Mouse (Mus musculus): ENCODE measurements around the gene Tie1. TPM values are rescaled to one million over a fixed set of nuclear protein-coding genes. Genes with fewer than 3 reads are reported as not detected.

Gene Tie1
- total RNA-seq, 2 experiments from 2014 or later = 10.9 to 13.3 TPM

- no peak for DNase-seq (ENCODE audit: low spot score in 2 of 2)
These were observed 12.9 kb downstream of the Tie1 start for GRCm38 (mm10) chr4:118476773-118477530.

DNA sequence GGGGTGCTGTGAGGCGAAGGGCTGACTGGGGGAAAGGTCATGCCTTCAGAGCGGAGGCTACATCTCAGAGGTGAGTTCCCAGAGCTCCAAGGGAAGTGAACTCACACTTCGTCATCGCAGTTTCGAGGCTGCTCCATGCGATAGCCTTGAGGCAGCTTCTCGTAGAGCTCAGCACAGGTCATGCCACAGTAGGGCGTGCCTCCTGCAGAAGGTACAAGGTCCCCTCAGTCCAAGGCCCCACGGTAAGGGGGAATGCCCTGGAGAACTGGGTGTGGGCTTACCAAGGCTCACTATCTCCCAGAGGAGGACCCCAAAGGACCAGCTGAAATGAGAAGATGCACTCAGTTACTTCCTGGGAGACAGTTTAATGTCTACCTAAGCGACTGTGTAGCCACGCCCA lies 17.2 kb downstream of the Tie1 start:
- DNase-seq (ENCODE audit: low spot score in 2 of 2) = no peak

- no peak for DNase-seq (ENCODE audit: low spot score in 2 of 2)
These were observed 18.6 kb downstream of the Tie1 start for GRCm38 (mm10) chr4:118471281-118471680.

- DNase-seq (ENCODE audit: low spot score in 2 of 2) = no peak
These were observed 24.1 kb downstream of the Tie1 start for GRCm38 (mm10) chr4:118465697-118466163.

DNA sequence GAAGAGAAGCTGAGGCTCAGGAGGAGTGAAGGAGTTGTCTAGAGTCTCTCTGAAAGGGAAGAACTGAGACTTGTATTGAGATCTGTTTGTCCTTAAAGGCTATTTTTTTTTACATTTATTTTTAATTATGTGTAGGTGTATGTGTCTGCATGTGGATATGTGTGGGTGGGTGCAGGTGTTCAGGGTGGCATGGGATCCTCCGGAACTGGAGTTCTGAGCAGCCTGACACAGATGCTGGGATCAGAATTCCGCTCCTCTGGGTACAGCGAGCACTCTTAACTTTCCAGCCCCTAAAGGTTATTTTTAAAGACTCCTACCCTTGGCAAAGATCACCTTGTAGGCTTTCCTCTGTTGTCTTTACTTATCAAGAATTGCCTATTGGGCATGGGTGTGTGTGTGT lies 24.9 kb downstream of the Tie1 start:
- DNase-seq (ENCODE audit: low spot score in 2 of 2) = no peak

DNA sequence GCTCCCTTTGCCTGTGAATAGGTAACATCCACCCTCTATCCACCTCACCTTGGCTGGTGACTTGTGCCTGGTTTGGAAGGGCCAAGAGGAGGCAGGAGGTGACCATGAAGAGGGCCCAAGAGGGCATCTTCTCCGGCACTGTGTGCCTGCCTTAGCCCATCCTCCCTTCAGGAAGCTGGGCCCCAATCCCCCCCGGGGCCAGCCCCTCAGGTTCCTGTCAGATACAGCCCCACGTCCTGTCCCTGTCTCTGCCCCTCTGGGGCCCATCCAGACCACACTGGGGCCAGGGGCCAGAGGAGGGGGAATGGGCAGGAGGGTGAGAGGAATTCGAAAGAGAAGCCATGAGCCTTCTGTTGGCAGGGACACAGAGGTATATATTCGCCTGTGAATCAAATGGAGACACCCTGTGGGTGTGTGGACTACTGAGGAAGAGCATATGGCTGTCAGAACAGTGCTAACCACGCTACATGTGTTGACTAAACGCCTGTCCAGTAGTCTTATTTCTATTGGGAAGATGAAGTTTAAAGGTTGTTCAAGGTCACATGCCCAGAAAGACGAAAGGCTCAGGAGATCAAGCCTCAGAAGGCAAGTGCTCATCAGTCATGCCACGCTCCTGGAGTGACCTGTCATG lies 32.4 kb downstream of the Tie1 start, which contains the start of gene Mpl:
TSS of gene Mpl (minus strand) at position 169 of the 631 bp plus-strand sequence.
- no peak for DNase-seq (ENCODE audit: low spot score in 2 of 2)

GRCm38 (mm10) chr4:118446415-118447153 lies 43.3 kb downstream of the Tie1 start:
- DNase-seq (ENCODE audit: low spot score in 2 of 2) = no peak

- DNase-seq (ENCODE audit: low spot score in 2 of 2) = no peak
These were observed 44.0 kb downstream of the Tie1 start for GRCm38 (mm10) chr4:118445781-118446414.

DNA sequence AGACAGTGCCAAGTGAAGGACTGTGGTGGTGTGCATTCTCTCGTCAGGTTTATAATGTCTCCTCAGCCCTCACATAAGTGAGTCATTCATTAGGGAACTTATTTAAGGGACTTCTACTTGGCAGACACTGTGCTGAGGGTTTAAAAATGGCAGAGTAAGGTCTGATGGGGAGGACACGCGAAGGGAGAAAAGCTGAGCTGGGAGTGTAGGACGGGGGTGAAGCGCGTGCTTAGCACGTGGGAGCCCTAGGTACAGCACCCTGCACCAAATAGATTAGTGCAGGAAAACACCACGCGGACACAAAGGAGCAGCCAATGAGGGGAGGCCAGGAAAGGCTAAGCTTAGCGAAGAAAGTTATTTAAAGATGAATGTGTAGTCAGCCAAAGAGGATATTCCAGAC lies 44.8 kb downstream of the Tie1 start:
- DNase-seq (ENCODE audit: low spot score in 2 of 2) = no peak

- no peak for DNase-seq (ENCODE audit: low spot score in 2 of 2)
These were observed 52.0 kb downstream of the Tie1 start for GRCm38 (mm10) chr4:118437829-118438253.

DNA sequence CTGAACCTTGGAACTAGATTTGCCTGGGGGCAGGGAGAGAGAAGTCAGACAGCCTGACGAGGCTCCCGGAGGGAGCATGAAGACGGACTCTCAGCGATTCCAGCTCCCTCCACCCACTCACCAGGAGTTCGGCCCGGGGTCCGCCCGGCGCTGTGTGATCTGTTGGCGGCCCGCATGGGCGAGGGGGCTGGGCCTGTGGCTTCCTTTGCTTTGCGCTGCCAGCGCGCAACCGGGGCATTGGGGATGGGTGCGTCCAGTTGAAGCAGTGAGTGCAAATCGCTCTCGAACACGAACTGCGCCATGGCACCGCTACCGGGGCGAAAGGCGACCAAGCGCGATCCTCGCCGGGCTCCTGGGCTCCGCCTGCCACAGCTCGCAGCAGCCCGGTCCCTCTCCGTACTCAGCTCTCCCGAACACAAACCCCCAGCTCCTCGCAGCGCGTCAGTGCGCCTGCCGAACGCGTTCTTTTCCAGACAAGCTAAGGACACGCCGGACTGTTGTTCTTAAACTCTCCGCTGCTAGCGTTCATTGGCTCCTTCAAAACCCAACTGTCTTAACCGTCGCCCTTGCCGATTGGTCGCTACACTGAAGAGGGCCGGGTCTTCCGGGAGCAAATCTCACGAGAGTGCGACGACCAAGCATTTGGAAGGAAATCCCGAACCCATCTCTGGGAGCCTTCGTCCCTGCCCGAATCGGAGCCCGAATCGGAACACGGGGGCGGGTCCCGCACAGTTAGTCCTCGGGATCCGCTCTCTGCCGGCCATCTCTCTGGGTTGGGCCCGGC lies 52.8 kb downstream of the Tie1 start, which contains the start of gene Cdc20:
TSS of gene Cdc20 (minus strand) at position 533 of the 784 bp plus-strand sequence.
- DNase-seq (ENCODE audit: low spot score in 2 of 2) = peak; percentile 91 to 94

- no peak for DNase-seq (ENCODE audit: low spot score in 2 of 2)
These were observed 57.5 kb downstream of the Tie1 start for GRCm38 (mm10) chr4:118432332-118432731.

DNA sequence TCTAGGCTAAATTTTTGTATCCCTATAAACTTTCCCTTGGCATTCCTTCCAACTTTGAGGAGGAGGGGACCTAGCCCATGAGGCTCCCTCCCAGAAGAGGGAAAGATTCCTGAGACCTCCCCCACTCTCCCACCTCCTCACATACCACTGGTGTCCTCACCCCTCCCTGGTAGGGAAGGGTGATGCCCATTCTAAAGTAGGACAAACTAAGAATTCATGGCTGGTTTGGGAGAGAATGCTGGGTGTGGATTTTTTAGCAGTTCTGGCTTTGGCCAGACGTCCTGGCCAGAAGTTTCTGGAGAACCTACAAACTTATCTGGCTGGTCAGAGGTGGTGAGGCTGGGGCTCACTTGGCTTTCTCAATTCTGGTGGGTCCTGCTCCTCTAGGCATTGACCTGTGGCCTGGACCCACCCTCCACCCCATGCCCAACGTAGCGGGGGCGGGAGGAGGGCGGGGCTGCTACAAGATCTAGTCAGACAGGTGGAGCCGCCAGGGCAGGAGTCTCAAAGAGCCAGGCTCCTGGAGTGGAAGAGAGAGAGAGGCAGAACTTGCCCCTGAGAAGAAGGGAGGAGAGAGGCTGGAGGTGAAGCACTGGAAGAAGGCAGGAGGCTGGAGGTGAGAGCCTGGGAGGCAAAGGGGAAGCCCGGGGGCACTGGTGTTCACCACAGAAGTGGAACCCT lies 60.5 kb downstream of the Tie1 start:
- no peak for DNase-seq (ENCODE audit: low spot score in 2 of 2)

- no peak for DNase-seq (ENCODE audit: low spot score in 2 of 2)
These were observed 61.2 kb downstream of the Tie1 start for GRCm38 (mm10) chr4:118428531-118429214.

DNA sequence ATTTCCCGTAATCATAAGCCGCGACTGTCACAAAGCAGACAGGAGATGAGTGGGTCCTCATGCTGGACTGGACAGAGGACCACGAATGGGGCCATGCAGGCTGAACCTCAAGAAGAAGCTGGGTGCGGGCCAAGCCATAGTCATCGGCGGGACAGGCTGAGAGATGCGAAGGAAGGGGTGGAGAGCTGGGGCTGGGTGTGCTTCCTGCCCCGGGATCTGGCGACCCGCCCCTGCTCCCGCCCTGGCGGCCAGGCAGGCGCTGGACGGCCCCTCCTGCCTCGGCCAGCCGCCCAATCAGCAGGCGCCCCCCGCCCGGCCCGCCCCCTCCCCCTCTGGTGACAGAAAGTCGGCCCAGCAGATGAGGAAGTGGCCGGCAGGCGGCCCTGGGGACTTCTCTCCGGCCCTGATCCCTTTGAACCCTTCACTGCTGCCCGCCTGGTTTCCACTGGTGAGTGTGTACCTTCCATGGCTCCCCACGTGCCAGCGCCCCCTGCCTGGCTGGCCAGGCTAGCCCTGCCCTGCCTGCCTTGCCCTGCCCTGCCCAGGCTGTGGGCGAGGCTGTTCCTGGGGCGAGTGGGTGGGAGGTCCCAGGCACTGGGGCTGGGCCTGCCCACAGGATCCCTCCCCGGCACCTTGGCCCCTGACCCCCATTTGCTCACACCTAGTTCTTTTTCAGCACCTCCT lies 62.0 kb downstream of the Tie1 start, which contains the start of gene Elovl1:
TSS of gene Elovl1 (plus strand) at position 326 of the 684 bp plus-strand sequence.
- peak; percentile 61 to 72 for DNase-seq (ENCODE audit: low spot score in 2 of 2)

DNA sequence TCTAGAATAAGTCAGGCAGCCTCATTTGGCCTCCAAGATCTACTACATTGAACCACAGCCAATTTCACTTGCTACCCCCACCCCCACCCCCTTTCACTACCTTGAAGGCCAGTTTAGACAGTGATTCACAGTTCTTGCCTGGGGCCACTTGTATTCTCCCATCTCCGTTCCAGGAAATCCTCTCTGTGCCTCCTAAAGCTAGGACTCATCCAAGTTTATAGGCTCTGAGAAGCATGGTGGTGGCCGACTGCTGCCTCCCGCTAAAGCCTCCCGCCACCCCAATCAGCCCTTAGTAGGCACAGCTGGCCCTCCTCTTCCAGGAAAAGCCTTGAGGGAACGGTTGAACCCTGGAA lies 62.5 kb downstream of the Tie1 start:
- no peak for DNase-seq (ENCODE audit: low spot score in 2 of 2)

- DNase-seq (ENCODE audit: low spot score in 2 of 2) = no peak
These were observed 64.5 kb downstream of the Tie1 start for GRCm38 (mm10) chr4:118425374-118425773.

- no peak for DNase-seq (ENCODE audit: low spot score in 2 of 2)
These were observed 65.2 kb downstream of the Tie1 start for GRCm38 (mm10) chr4:118424541-118425160.
